Mouse (Mus musculus) cortical plate, adult 2 months (tissue): ENCODE results near the gene Otud1. TPM values are rescaled to one million over a fixed set of nuclear protein-coding genes. Genes with fewer than 3 reads are reported as not detected.
A peak's percentile ranks its signal among the peaks of the same experiment; 100 is the strongest.

ENCODE experiments used
- H3K27ac ChIP-seq: fragments of 200-500 bp; 2 replicates; pipeline ENCODE4 v1.5.1; 2012; ENCODE audit warnings: low read length, control low read depth, inconsistent platforms; ENCODE audit not compliant: insufficient read depth
- H3K4me1 ChIP-seq: fragments of 200-500 bp; 2 replicates; pipeline ENCODE4 v1.6.1; 2011; ENCODE audit warnings: low read length; ENCODE audit not compliant: control insufficient read depth, insufficient read depth
- H3K4me3 ChIP-seq: fragments of 200-500 bp; 2 replicates; pipeline ENCODE4 v1.5.1; 2011; ENCODE audit warnings: mild to moderate bottlenecking, low read length, control low read depth; ENCODE audit not compliant: insufficient read depth
- CTCF ChIP-seq: fragments of 200-500 bp; IDR thresholded peaks from 2 replicates; pipeline ENCODE4 v1.5.1; 2011; ENCODE audit warnings: mild to moderate bottlenecking, control low read depth, low read length; ENCODE audit not compliant: insufficient read depth; ENCODE audit errors: extremely low read depth
- POLR2A ChIP-seq: fragments of 200-500 bp; IDR thresholded peaks from 2 replicates; pipeline ENCODE4 v1.6.1; 2011; ENCODE audit warnings: mild to moderate bottlenecking, low read length, control low read depth; ENCODE audit not compliant: insufficient read depth; ENCODE audit errors: extremely low read depth
- polyA plus RNA-seq: library from polyadenylated mRNA; depleted of rRNA; stranded (reverse); fragments of >200 nt; gene quantifications from 2 replicates; pipeline ENCODE4 v1.2.3, GENCODE M21; 2012

Gene Otud1
- polyA plus RNA-seq, 1 experiment, result 12.5 TPM

DNA sequence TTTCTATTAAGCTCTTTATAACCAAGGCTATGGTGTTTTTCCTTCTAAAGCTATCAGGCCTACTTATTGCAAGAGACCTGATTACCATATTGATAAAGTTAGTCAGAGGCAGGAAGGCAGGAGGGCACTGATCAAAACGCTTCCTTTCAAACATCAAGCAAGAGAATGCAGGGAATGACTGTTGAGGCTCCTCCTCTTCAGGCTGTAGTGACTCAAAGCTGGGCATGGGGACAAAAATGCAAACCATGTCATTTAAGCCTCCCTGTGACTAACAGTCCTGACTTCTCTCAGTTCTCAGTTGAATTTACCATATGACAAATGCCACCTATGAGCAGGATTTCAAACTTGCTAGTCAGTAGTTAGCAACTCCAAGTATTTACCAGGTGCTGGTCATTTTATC lies 10.6 kb upstream of the Otud1 start:
- Histone ChIP-seq H3K27ac (no peak overlapping the region), H3K4me3 (no peak overlapping the region), H3K4me1 (peaks cover 2% of the 10 kb centered on the region)
- TF ChIP-seq CTCF, result no peak
- no peak for TF ChIP-seq POLR2A

DNA sequence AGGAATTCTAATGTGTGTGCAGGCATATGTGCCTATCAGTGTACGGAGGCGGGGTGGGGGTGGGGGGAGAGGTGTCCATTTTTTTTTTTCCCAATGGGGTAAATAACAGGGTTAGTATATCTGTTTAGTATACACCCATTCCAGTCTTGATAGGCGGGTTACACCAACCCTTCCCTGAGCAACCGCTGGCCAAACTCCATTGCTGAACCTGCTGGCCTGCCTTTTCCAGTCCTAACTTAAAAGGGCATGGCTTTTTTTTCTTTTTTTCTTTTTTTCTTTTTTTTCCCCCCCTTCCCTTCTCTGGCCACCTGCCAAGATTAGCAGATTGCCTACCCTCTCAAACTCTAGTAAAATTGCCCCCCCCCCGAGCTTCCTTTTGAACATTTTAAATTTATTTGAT lies 1.1 kb upstream of the Otud1 start:
- TF ChIP-seq POLR2A (no peak), CTCF (no peak)
- Histone ChIP-seq H3K4me3 (no peak overlapping the region; the same call in 1 of the 2 replicates), H3K4me1 (no peaks in the 10 kb centered on the region), H3K27ac (no peak overlapping the region)

DNA sequence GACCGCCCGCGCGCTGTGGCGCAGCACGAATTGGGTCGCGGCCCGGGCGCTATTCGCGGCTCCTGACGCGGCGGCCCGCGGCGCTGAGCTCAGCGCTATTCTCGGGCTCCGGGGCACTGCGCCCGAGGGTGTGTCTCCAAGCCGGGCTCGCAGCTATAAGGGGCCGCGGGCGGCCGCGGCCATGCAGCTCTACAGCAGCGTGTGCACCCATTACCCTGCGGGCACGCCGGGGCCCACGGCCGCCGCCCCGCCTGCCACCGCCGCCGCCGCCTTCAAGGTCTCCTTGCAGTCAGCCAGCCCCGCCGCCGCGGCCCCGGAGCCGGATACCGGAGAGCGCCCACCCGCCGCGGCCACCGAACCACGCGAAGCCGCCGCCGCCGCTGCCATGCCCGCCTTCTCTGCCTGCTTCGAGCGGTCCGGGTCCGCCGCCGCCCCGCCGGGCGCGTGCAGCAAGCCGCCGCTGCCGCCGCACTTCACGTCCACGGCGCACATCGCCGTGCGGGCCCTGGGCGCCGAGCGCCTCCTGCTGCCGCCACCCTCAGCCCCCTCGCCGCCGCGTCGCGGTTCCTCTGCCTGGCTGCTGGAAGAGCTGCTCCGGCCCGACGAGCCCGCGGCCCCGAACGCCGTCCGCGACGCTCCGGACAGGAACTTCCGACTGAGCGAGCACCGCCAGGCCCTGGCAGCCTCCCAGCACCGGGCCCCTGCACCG lies 483 bp downstream of the Otud1 start:
- TF ChIP-seq CTCF, result no peak
- no peak for TF ChIP-seq POLR2A

DNA sequence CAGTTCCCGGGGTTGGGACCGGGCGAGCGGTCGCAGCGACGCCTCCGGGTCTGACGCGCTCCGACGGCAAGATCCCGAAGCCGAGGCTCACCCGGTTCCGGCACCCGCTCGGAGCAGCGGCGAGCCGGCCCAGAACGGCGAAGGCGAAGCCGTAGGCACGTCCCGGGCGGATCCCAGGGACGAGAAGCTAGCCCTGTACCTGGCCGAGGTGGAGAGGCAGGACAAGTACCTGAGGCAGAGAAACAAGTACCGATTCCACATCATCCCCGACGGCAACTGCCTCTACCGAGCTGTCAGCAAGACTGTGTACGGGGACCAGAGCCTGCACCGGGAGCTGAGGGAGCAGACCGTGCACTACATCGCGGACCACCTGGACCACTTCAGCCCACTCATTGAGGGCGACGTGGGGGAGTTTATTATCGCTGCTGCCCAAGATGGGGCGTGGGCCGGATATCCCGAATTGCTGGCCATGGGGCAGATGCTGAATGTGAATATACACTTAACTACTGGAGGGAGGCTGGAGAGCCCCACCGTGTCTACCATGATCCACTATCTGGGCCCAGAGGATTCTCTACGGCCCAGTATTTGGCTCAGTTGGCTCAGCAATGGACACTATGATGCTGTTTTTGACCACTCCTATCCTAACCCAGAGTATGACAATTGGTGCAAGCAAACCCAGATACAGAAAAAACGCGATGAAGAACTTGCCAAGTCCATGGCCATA lies 1.3 kb downstream of the Otud1 start:
- Histone ChIP-seq H3K27ac (peak overlapping the region; percentile 99), H3K4me3 (peak overlapping the region; percentile 61), H3K4me1 (no peaks in the 10 kb centered on the region; the same call in 1 of the 2 replicates)
- TF ChIP-seq POLR2A (no peak), CTCF (no peak)

More for the DNA sequence above, 483 bp downstream of the Otud1 start:
- H3K4me3 ChIP-seq, result peak overlapping the region; percentile 61
- no peaks in the 10 kb centered on the region; the same call in 1 of the 2 replicates for H3K4me1 ChIP-seq
- peak overlapping the region; percentile 99 for H3K27ac ChIP-seq

DNA sequence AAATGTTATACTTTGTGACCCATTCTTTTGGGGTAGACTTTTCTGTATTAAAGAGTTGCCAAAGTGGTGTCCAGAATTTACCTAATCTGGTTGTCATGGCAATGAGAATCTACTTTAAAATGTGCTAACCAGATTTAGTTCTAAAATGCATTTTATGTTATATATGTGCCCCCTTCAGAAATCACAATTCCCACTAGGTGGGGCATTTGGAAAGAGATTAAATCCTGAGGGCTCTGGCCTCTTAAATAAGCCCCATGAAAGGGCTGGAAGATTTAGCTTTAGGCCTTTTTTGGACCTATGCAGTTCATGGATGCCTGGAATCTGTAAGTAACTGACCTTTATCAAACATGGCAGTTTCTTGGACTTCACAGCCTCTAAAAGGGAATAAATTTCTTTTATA lies 3.3 kb downstream of the Otud1 start:
- Histone ChIP-seq H3K4me3 (peak overlapping the region; percentile 61; the same call in 1 of the 2 replicates), H3K27ac (no peak overlapping the region), H3K4me1 (no peaks in the 10 kb centered on the region; the same call in 1 of the 2 replicates)
- TF ChIP-seq CTCF (no peak), POLR2A (no peak)

DNA sequence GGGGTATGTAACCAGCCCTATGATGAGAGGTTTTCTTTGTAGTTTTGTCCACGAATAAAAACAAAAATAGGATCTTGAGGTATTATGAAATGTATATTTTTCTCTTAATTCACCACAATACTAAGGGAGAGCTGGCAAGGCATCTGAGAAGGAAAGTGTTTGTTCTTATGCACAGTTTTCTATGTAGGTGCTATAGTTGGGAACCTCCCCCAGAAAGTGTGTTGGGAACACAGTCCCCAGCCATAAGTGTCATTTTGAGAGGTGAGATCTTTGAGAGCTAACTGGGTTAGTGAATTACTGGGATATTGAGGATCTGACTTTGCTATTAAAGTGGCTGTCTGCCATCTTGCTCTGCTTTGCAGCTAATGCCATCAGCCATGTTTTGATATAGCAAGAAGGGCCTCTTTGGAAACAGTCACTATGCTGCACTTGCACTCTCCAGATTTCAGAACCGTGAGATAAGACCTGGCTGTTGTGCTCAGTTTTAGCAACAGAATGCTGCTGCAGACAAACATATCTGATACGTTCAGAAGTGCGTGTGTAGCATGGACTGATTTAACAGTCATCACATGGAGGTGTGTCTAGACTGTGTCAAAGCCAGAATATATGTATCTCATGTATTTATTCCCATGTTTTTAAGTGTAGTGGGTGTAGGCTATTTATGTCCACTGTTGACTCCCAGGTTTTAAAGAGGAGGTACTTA lies 5.7 kb downstream of the Otud1 start:
- Histone ChIP-seq H3K4me1 (no peaks in the 10 kb centered on the region; the same call in 1 of the 2 replicates), H3K4me3 (no peak overlapping the region), H3K27ac (no peak overlapping the region)
- TF ChIP-seq CTCF (no peak), POLR2A (no peak)

DNA sequence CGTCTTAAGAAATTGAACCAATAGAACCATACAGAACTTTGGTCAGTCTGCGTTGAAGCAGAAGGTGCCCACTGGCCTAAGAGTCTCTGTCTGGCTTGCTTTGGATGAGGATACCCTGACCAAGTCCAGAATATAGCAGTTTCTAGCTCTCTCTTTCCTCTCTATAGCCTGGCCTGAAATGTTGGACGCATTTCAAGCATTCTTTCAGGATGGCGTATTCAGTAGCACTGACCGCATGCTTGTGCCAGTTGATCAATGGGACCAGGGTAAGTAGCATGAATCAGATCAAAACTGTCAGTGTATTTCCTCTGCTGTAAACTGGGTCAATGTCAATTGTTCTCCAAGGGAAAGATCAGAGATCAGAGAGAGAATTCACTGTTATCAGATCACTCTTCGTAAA lies 6.6 kb downstream of the Otud1 start:
- TF ChIP-seq CTCF (no peak), POLR2A (no peak)
- no peak overlapping the region for H3K27ac ChIP-seq
- H3K4me3 ChIP-seq, result no peak overlapping the region
- no peaks in the 10 kb centered on the region; the same call in 1 of the 2 replicates for H3K4me1 ChIP-seq

DNA sequence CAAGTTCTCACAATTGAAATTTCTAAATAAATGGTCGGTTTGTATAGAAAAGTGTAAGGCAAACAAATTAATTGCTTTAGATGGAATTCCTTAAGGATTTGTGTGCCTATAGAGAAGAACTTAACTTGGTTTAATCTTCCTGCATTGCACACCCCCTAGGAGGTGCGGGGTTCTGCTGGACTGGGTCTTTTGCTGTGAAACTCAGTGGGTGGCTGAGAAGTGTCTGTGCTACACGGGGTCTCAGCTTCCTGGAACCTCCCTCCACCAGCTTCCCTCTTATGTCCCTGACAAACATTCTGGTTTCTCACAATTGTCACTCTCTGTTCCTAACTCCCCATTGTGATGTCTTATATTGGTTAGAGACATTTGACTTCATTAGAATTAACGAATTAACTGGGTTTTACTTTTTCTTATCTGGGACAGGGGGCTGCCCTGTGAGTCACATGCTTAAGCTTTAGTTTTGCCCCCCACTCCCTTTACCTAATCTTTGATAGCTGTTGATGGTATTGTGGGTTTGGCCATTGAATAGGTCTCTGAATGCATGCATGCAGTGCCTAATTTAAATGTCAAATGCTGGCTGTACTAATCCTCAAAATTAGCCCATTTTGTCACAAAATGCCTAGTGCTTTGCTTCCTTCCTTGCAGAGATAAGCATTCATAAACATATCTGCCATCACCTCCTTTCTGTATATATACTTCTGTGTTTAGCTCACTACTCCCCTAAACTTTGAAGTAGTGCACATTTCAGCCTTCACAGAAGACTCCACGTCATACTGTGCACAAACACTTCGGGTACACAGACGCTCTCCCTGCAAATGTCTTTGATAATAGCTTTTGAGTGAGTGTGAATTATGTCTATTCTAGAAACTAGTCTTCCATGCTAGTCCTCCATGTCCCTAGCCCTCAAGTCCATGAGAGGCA lies 7.3 kb downstream of the Otud1 start:
- H3K4me1 ChIP-seq, result no peaks in the 10 kb centered on the region; the same call in 1 of the 2 replicates
- TF ChIP-seq POLR2A (no peak), CTCF (no peak)
- H3K4me3 ChIP-seq, result no peak overlapping the region
- H3K27ac ChIP-seq, result no peak overlapping the region
